Mouse (Mus musculus) lung, postnatal 0 days (tissue): Measurements from ENCODE around the gene Nol6.

Experiments
- CTCF ChIP-seq: IDR thresholded peaks from 2 replicates; pipeline ENCODE4 v1.5.1; 2016; ENCODE audit warnings: antibody characterized with exemption, mild to moderate bottlenecking
- EP300 ChIP-seq: IDR thresholded peaks from 2 replicates; pipeline ENCODE4 v1.6.1; 2016; ENCODE audit warnings: antibody characterized with exemption, mild to moderate bottlenecking, control low read depth

GRCm38 (mm10) chr4:41091391-41091790 lies 32.9 kb downstream of the Nol6 start:
- TF ChIP-seq CTCF (no peak), EP300 (no peak)
